Mouse (Mus musculus) C2C12 (cell line): Measurements from ENCODE around the gene Ciao1.

Experiments
- CEBPB ChIP-seq: IDR thresholded peaks from one replicate; pipeline ENCODE4 v1.6.1; 2011; ENCODE audit warnings: low read depth, mild to moderate bottlenecking, control low read depth, moderate library complexity
- CTCF ChIP-seq: IDR thresholded peaks from one replicate; pipeline ENCODE4 v1.5.1; 2011; ENCODE audit not compliant: control insufficient read depth, insufficient read depth, insufficient read length
- MAX ChIP-seq: IDR thresholded peaks from one replicate; pipeline ENCODE4 v1.6.1; 2011; ENCODE audit warnings: mild to moderate bottlenecking, control low read depth
- MYOD1 ChIP-seq: IDR thresholded peaks from one replicate; pipeline ENCODE4 v1.6.1; 2011; ENCODE audit warnings: low read depth; ENCODE audit not compliant: control insufficient read depth, insufficient read length
- MYOG ChIP-seq: IDR thresholded peaks from one replicate; pipeline ENCODE4 v1.6.1; 2011; ENCODE audit not compliant: control insufficient read depth, insufficient read length; ENCODE audit errors: extremely low read depth

DNA sequence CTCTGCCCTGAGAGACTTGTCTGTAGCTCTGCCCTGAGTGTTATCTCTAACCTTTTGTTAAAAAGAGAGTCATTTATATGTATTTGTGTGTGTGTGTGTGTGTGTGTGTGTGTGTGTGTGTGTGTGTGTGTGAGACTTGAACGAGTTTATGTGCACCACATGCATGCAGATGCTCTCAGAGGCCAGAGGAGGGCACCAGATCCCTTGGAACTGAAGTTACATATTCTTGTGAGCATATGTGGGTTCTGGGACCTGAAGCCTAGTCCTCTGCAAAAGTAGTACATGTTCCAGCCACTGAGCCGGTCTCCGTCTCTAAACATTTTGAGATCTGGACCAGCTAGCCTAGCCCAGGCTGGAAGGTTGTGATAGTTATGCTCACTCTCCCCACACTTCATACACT is 22.4 kb downstream of the Ciao1 start:
- TF ChIP-seq CTCF (no peak), CEBPB (no peak), MAX (no peak), MYOD1 (no peak), MYOG (no peak)
